Mouse (Mus musculus): ENCODE data around the gene S100a16. TPM values are rescaled to one million over a fixed set of nuclear protein-coding genes. Genes with fewer than 3 reads are reported as not detected.

The S100a16 gene
- polyA plus RNA-seq, 1 experiment = 274 TPM

GRCm38 (mm10) chr3:90540904-90541303 is 3.9 kb downstream of the S100a16 start:
- peak overlapping the region; percentile 71 for H3K4me3 ChIP-seq (replicated peaks; ENCODE audit: extremely low read depth, low read depth, low read length)
- H3K4me1 ChIP-seq (ENCODE audit: control insufficient read depth, insufficient read depth, low read length) = peaks cover 11% of the 10 kb centered on the region
- DNase-seq = peak; percentile 30
- WGBS = 42% methylated on average over 4 of the region's 4 CpGs
- TF ChIP-seq POLR2A (IDR thresholded peaks at IDR 0.05; ENCODE audit: borderline replicate concordance, extremely low read depth, low read depth, low read length) (peak; percentile 95), CTCF (IDR thresholded peaks at IDR 0.05; ENCODE audit: insufficient read depth, low read length) (no peak)

- Histone ChIP-seq H3K4me3 (replicated peaks; ENCODE audit: extremely low read depth, low read depth, low read length) (no peak overlapping the region), H3K4me1 (ENCODE audit: control insufficient read depth, insufficient read depth, low read length) (no peaks in the 10 kb centered on the region)
- 75% methylated on average over 5 of the region's 5 CpGs for WGBS
- DNase-seq = no peak
- no peak for TF ChIP-seq POLR2A (IDR thresholded peaks at IDR 0.05; ENCODE audit: borderline replicate concordance, extremely low read depth, low read depth, low read length)
- no peak for TF ChIP-seq CTCF (IDR thresholded peaks at IDR 0.05; ENCODE audit: insufficient read depth, low read length)
These were observed 12.8 kb downstream of the S100a16 start for GRCm38 (mm10) chr3:90549676-90550420.

- TF ChIP-seq CTCF (IDR thresholded peaks at IDR 0.05; ENCODE audit: insufficient read depth, low read length) (no peak), POLR2A (IDR thresholded peaks at IDR 0.05; ENCODE audit: borderline replicate concordance, extremely low read depth, low read depth, low read length) (no peak)
- 62% methylated on average over 2 of the region's 2 CpGs for WGBS
- Histone ChIP-seq H3K4me3 (replicated peaks; ENCODE audit: extremely low read depth, low read depth, low read length) (no peak overlapping the region), H3K4me1 (ENCODE audit: control insufficient read depth, insufficient read depth, low read length) (no peaks in the 10 kb centered on the region)
- DNase-seq = no peak
These were observed 13.4 kb downstream of the S100a16 start for GRCm38 (mm10) chr3:90550421-90550790.

- no peak for DNase-seq
- Histone ChIP-seq H3K4me1 (ENCODE audit: control insufficient read depth, insufficient read depth, low read length) (no peaks in the 10 kb centered on the region), H3K4me3 (replicated peaks; ENCODE audit: extremely low read depth, low read depth, low read length) (no peak overlapping the region)
- TF ChIP-seq CTCF (IDR thresholded peaks at IDR 0.05; ENCODE audit: insufficient read depth, low read length) = no peak
- TF ChIP-seq POLR2A (IDR thresholded peaks at IDR 0.05; ENCODE audit: borderline replicate concordance, extremely low read depth, low read depth, low read length) = no peak
- 58% methylated on average over 2 of the region's 2 CpGs for WGBS
These were observed 15.2 kb downstream of the S100a16 start for GRCm38 (mm10) chr3:90552231-90552630.

GRCm38 (mm10) chr3:90555954-90556353 is 18.9 kb downstream of the S100a16 start:
- 66% methylated on average over 5 of the region's 5 CpGs for WGBS
- DNase-seq = no peak
- Histone ChIP-seq H3K4me3 (replicated peaks; ENCODE audit: extremely low read depth, low read depth, low read length) (no peak overlapping the region), H3K4me1 (ENCODE audit: control insufficient read depth, insufficient read depth, low read length) (no peaks in the 10 kb centered on the region)
- no peak for TF ChIP-seq CTCF (IDR thresholded peaks at IDR 0.05; ENCODE audit: insufficient read depth, low read length)
- no peak for TF ChIP-seq POLR2A (IDR thresholded peaks at IDR 0.05; ENCODE audit: borderline replicate concordance, extremely low read depth, low read depth, low read length)

- no peak within 1 kb of the TSS for H3K4me3 ChIP-seq (replicated peaks; ENCODE audit: extremely low read depth, low read depth, low read length)
- no peaks in the 10 kb centered on the region for H3K4me1 ChIP-seq (ENCODE audit: control insufficient read depth, insufficient read depth, low read length)
- DNase-seq = no peak
- TF ChIP-seq POLR2A (IDR thresholded peaks at IDR 0.05; ENCODE audit: borderline replicate concordance, extremely low read depth, low read depth, low read length) (no peak), CTCF (IDR thresholded peaks at IDR 0.05; ENCODE audit: insufficient read depth, low read length) (no peak)
- WGBS = 87% methylated on average over 6 of the region's 6 CpGs
These were observed 23.1 kb downstream of the S100a16 start, which contains the start of gene S100a3 for GRCm38 (mm10) chr3:90560008-90560628. S100a3 (plus strand) TSS chr3:90560578.

- WGBS = 77% methylated on average over 5 of the region's 5 CpGs
- H3K4me3 ChIP-seq (replicated peaks; ENCODE audit: extremely low read depth, low read depth, low read length) = no peak overlapping the region
- DNase-seq = no peak
- no peak for TF ChIP-seq POLR2A (IDR thresholded peaks at IDR 0.05; ENCODE audit: borderline replicate concordance, extremely low read depth, low read depth, low read length)
- no peaks in the 10 kb centered on the region for H3K4me1 ChIP-seq (ENCODE audit: control insufficient read depth, insufficient read depth, low read length)
These were observed 37.6 kb downstream of the S100a16 start for GRCm38 (mm10) chr3:90574691-90575090.

- Histone ChIP-seq H3K4me1 (ENCODE audit: control insufficient read depth, insufficient read depth, low read length) (no peaks in the 10 kb centered on the region), H3K4me3 (replicated peaks; ENCODE audit: extremely low read depth, low read depth, low read length) (no peak overlapping the region)
- WGBS = 62% methylated on average over 3 of the region's 3 CpGs
- TF ChIP-seq CTCF (IDR thresholded peaks at IDR 0.05; ENCODE audit: insufficient read depth, low read length) = no peak
- no peak for TF ChIP-seq POLR2A (IDR thresholded peaks at IDR 0.05; ENCODE audit: borderline replicate concordance, extremely low read depth, low read depth, low read length)
- DNase-seq = no peak
These were observed 38.3 kb downstream of the S100a16 start for GRCm38 (mm10) chr3:90575320-90575719.

- Histone ChIP-seq H3K4me1 (ENCODE audit: control insufficient read depth, insufficient read depth, low read length) (no peaks in the 10 kb centered on the region), H3K4me3 (replicated peaks; ENCODE audit: extremely low read depth, low read depth, low read length) (no peak overlapping the region)
- DNase-seq = no peak
- TF ChIP-seq POLR2A (IDR thresholded peaks at IDR 0.05; ENCODE audit: borderline replicate concordance, extremely low read depth, low read depth, low read length) = no peak
- no peak for TF ChIP-seq CTCF (IDR thresholded peaks at IDR 0.05; ENCODE audit: insufficient read depth, low read length)
- WGBS = 61% methylated on average over 10 of the region's 10 CpGs
These were observed 39.4 kb downstream of the S100a16 start for GRCm38 (mm10) chr3:90576351-90577001.

Measured in lung, adult 2 months (tissue).